Mouse (Mus musculus) C2C12 (cell line): ENCODE data around the gene Tmem243.

Experiments
- CTCF ChIP-seq: IDR thresholded peaks from one replicate; pipeline ENCODE4 v1.5.1; 2011; ENCODE audit not compliant: control insufficient read depth, insufficient read depth, insufficient read length
- MYOD1 ChIP-seq: IDR thresholded peaks from one replicate; pipeline ENCODE4 v1.6.1; 2011; ENCODE audit warnings: low read depth; ENCODE audit not compliant: control insufficient read depth, insufficient read length

GRCm38 (mm10) chr5:9056020-9056660 lies 44.3 kb upstream of the Tmem243 start:
- no peak for TF ChIP-seq MYOD1
- TF ChIP-seq CTCF = peak; percentile 35
